Mouse (Mus musculus) right cerebral cortex, postnatal 4 days (tissue): ENCODE measurements around the gene Sdk1.

Experiments used
- DNase-seq: peaks from one replicate; pipeline ENCODE4 v3.0.0-alpha.2; 2022

Gene Sdk1

DNA sequence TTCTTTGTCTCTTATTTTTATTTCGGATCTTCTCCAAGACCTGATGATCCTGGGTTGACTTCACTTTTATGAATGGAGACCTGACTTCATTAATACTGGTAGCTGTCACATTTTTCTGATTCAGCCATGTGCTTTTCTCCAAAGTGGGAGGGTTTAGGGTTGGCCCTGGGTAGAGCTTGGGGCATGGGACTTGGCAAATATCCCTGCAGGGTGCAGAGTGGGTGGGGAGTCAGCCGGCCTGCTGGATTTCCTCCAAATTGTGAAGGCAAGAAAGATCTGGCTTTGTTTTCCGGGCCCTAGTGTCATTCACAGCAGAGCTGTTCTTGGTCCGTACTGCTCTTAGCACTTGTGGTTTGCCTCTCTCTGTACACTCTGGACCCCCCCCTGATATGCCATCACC, 103.1 kb downstream of the Sdk1 start:
- no peak for DNase-seq

DNA sequence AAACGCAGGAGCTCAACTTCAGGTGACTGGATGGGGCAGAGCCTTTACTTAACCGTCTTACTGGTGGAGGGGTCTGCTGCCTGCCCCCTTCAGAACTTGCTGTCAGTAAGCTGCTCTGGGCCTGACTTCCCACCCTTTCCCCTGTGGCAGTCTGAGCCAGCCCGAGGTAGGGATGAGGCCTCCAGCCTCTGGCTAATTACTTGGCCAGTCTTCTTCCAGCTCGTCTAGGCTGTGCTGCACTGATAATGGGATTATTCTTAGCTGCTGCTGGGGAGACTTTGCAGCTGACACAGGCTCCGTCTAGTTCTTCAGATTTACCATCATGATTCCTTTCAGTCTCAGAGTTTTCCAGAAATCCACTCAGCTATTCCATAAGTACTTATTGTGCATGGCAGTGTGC, 104.2 kb downstream of the Sdk1 start:
- DNase-seq, result no peak

DNA sequence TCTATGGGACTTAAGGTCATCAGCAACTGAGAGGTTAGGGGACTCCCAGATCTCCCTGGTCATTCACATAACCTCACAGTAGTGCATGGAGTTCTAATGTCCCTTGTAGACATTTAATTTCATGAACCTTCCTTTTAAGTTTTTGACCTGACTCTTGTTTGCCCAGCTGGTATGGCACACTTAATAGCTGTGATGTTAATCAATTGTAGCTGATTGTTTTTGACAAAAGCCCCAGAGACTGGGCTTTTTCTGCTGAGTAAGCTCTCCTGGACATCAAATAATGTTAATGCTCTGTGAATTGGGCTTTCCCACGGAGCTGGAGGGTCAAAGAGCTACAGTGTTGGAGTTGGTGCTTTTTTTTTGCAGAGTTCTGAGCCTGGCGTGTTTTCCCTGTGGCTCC, 121.4 kb downstream of the Sdk1 start:
- DNase-seq, result no peak

DNA sequence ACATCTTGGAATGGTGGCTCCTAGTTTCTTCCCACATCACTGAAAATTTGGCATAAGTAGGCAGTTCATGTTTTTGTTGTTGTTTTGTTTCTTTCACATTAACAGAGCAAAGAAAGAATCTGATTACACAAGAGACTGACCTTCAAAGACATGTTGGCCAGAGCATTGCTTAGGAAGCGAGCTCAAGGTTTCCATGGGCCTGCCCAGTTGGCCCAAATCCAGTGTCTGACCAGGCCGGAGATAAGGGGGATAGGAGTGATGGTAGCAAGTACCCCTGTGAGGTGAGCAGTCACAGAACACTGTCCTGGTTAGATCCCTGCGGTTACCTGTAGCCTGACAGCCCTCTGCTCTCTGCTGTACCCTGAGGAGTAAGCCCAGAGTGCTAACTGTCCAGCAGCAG, 122.7 kb downstream of the Sdk1 start:
- no peak for DNase-seq

DNA sequence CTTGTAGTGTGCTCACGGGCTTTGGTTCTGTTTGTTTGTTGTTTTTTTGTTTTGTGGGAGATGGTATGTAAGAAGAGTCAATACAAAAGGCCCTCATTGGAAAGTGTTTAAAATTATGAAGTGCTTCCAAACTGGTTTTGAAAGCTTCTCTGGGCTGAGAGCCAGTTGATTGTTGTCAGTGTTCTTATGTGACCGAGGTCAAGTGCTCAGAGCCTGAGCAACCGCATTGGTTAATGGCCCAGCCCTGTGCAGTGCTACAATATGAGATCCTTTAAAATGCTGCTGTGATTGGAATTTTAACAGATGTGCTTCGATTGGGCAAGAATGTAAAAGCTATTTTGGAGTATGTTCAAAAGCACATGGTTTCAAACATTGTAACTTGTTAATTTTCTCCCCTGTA, 127.3 kb downstream of the Sdk1 start:
- no peak for DNase-seq

DNA sequence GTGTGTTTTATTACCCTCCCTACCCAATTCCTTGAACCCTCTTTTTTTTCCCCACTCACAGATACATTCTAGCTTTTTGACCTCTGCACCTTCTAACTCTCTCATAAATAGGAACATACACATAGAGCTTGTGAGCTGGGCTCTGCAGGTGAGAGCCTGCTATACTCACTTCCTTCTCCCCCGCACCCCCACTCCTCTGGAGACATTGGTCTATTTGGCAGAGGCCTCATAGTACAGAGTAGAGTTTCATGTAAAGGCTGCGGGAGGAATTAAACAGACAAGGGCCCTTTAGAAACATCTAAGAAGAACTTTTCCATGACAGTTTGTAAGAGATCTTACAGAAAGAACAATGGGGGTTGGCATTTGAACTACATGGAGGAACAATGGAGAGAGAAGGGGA, 133.5 kb downstream of the Sdk1 start:
- DNase-seq, result no peak

DNA sequence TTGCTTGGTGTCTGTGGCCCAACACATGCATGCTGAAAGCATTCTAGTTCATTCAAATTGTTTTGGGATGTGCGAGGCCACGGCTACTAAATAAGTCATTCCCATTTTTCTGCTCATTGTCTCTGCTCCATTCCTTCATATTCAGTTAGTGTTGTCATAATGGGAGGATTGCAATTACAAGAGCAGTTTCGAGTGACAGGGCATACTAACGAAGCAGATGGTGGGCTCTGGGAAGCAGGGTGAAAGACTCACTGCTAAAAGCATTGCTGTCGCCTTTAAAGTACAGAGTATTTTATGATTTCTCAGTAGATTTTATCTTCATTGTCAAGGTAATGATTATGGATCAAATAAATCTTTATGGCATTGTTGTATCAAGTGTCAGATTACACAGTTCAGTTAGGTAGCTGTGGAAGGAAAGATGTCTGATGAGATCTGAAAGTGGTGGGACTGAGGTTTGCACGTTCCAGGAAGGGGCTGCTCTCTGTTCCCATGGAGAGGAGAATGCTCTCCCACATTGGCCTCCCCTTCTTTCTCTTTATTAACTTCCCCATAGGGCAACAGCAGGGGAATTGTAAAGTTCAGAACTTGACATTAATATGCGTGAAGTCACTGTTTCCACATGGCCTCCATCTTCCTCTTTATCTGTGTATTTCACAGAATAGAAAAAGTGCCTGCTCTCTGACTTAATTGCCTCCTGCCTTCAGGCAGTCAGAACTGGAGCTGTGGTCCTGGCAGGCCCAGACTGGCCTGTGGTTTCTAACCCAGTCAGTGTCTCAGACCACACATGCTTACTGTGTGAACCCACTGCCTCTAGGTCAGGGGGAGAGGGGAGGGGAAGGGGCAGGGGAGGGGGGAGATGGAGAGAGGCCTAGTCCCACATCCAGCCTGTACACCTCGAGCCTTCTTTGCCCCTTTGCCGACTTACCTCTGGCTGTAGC, 138.8 kb downstream of the Sdk1 start:
- DNase-seq, result no peak

DNA sequence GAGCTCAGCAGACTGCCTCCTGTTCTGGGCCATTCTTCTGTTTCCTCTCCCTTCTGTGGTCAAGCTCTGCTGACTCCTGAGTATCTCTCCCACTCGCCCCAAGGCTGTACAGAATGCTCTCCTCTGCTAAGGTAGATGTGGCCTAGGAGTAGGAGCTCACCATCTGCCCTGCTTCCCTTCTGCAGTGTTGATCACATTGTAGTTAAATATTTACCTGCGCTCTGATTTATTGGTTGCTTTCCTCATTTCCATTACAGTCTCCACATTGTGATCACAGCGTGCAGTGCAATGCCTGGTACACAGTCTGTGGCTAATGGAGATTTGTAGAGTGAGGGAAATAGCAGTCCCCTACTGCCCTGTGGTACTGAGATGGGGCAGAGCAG, 139.5 kb downstream of the Sdk1 start:
- DNase-seq, result no peak

DNA sequence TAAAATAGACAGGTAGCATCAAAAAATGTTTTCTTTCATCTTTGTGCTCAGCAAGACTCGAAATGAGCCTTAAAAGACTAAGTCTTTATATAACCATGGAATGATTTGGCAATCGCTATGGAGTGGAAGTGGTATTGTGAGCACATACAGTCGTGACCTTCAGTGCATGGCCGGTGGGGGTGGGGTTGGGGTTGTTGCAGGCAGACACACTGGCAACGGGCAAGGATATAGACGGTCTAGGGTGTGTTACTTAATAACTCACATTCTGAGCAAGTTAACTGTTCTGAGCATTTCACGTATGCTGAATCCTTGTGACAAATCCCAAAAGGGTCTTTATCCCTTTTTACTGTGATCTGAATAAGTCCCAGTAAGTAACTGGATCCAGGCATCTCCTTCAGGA, 140.3 kb downstream of the Sdk1 start:
- no peak for DNase-seq

DNA sequence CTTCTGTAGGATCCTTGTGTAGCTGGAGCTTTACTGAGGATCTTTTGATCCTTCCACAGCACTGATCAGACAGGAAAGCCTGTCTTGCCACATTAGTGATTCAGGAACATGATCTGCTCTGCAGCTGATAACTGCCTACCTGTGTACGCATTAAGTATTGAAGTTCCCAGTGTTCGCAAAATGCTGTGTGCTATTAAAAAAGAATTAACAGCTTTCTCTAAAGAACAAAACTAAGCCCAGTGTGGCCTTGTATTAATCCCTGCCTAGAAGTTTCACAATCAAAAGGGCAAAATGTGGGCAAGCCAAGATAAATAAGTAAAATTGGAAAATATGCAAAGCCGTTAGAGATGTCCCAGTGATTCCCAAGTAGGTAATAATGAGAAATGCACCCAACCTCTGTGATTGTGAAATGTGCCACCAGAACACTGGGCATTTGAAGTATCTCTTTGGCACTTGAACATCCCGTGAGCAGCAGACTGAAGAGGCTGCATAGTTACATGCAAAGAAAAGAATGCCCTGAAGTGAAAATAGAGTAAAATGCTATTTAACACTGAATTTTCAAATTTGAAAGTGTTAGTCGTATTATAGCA, 141.1 kb downstream of the Sdk1 start:
- no peak for DNase-seq

DNA sequence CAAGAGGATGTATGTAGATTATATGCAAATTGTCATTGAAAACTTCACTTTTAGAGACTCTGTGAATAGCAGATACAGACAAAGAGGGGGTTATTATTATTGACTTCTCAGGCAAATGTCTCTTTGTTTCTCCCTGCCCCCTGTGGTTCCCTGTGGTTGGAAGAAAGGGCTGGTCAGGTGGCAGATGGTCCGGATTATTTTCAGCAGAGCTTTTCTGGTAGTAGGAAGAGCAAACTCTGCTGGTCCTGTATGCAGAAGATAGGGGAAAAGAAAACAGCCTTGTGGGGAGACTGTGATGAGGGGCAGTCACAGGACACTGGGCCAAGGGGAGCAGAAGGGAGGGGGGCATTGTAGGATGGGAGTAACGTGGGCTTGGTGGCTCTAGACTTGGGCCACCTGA, 147.2 kb downstream of the Sdk1 start:
- DNase-seq, result no peak

DNA sequence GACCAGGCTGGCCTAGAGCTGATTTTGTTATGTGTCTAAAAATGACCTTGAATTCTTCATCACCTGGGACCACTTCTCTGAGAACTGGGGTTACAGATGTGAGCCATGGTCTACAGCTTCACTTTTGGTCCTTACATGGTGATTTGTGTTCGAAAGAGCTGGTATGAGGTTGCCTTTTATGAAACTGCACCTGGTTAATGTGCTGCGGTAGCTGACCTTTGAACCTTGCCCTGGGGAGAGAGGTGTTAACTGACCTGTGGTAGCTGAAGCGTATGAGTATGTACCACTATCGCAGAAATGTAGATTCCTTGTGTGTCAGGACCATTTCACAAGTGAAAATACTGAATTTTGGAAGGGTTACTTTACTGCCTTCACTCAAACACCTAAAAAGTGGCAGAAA, 149.3 kb downstream of the Sdk1 start:
- DNase-seq, result no peak

DNA sequence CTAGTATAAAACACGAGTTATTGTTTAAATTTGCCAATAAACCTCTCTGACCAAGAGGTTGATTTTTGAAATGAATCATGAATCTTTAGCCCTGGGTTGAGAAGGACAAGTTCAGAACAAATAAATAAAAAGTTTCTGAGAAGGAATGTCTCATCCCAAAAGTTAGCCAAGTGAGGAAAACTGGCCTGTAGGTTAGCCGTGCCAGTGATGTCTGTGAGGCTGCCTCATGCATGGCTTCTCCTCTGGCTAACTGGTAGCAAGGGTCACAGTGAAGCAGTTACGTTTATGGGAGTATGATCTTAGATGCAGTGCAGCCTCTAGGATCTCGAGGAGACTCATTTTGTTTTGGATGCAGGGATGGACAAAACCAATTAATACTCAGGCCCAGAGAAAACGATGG, 149.9 kb downstream of the Sdk1 start:
- DNase-seq, result no peak

DNA sequence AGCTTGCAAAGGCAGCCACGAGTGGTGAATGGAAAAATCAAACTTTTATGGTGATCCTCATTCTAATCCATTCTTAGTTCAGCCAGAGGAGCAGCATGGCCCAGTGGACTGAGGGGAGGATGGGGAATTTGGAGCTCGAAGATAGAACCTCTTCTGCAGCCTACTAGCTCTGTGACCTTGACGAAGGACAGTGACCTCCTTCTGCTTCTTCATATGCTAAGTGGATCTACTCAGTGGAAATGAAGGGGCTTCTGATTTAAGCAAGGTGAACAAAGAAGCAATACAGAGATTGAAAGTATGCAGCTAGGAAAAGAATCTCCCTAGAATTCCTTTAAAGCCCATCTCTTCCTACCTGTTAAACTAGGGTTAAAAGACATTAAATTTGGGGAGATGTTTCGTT, 152.6 kb downstream of the Sdk1 start:
- no peak for DNase-seq

DNA sequence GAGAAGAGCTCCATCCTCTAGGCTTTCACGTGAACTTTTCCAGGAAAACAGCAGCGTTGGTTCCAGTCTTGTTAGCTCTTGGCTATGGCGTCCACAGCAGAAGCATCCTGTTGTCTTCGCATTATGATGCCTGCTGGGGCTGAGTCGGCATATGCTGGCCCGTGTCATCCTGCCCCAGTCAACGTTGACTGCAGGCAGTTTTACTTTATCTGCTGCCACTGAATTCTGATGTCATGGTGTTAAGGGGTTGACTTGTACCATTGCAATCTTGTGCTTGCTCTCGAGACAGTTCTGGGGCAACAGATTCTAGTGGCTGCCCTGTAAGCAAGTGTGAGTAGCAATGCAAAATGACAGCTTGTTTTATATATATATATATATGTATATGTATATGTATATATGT, 153.3 kb downstream of the Sdk1 start:
- DNase-seq, result no peak

DNA sequence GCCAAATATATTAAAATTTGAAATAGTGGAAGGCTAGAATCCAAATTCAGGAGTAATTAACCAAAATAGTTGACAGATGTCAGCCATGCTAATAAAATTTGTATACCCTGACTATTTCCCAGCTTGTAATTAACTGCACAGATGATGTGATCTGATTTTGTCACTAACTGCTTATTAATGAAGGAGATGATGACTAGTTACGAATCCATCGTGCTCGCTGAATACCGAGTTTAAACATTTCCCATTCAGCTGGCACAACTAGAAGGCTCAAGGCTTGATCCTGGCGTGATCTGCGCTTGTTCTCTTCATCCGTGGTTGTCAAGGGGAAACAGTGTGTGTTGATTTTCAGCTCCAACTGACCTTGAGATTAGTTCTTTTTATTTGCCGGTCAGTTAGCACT, 162.5 kb downstream of the Sdk1 start:
- no peak for DNase-seq

DNA sequence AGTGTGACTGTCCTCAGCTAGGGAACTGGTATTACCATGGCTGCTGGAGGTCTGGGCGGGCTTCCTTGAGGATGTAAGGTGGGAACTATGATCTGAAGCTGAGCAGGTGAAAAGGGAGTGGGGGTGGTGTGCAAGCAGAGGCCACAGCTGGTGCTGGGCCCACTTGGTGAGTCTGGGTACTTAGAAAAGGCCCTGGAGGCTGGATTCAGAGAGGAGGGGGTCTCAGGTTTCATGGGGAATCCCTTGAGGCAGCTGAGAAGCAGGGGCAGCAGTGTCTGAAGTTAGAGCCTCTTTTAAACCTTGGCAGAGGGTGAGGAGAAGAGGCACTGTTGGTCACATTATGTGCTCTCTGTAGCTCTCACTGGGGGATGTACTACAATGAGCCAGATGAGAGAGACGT, 163.4 kb downstream of the Sdk1 start:
- no peak for DNase-seq

DNA sequence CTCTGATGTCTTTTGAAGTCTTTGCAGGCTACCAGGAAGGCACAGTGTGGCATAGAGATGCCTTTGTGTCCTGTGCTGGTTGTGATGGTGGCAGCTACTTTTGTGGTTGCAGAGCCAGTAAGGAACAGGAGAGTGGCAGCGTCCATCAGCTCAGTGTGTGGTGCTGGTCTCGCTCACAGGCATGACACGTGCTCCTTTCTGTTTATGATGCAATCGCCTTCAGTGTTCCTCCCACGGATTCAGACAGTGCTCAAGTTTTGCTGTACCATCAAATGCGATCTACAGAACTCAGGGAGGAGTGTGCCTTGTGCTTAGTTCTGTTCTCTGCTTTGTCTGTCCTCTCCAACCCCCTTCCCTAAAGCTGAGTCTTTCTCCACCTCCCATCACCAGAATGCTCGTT, 165.6 kb downstream of the Sdk1 start:
- DNase-seq, result no peak

DNA sequence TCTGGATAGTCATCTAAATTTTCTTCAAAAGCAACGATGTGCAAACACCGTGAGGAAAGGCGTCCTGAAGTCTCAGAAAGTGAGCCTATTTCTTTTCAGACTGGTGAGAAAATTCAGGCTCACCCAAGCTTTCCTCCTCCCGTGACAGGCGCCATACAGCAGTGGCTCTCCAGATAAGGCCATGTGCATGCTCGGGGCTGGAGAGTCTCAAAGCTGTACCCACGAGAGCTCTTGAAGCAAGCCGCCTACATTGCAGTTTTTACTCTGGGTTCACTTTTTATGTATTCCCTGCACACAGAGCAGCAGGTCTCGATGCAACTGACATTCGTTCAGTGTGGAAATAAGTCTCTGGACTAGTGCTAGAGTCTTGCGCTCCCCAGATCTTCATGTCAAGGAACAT, 171.7 kb downstream of the Sdk1 start:
- no peak for DNase-seq

DNA sequence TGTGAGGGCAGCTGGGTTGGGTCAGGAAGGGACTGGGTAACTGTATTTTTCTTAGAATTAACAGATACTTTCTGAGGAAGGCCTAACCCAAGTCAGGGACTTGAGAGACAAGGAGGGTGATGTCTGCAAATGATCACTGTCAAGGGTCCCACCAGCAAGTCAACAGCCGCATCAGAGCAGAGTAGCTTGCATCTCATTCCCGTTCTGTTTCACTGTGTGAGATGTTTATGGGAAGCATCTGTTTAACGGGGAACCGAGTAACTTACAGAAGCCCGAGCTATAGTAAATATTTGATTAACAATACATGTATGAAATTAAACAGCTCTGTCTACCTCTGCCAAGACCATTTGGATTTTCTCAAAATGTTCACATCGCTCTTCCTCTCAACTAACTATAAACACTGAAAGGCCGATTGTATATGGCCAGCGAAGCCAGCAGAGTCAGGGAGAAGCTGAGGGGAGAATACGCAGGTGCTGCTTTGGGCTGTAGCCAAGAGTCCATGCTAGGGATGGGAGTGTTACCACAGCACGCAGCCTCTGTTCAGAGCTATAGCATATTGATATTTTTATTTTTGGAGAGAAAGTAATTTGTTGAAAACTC, 174.5 kb downstream of the Sdk1 start:
- no peak for DNase-seq

DNA sequence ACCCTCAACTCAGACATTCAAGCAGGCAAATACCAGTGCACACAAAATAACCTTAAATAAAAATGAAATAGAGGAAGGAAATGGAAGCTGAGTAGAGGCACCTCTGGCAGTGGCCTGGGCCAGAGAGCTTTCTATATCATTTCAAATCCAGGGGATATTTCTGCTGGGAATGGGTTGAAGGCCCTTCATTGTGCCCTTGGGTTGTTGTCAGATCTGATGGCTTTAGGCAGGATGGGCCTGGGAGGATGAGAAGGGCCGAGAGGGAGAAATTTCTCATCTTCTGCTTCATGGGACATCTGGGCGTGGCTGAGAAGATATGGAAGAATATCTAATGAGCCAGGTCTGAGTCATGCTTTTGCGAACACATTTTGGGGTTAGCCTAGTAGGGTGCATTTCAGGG, 186.8 kb downstream of the Sdk1 start:
- DNase-seq, result no peak

DNA sequence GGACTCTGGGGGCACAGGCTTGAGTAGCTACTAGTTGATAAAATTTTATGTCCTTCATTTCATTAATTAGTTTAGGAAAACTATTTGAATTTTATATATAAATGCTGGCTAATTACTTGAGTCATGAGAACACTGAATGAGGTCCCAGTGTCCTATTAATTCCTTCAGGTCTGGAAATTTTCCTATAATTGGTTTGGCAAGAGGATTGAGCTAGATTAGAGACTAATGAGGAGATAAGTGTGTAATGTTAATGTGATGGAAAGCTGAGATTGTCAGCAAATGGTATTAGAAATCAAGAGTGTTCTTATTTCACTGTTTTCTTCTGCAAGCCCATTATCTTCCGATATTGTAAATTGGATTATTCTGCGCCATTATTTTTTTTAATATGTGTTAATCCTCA, 192.0 kb downstream of the Sdk1 start:
- DNase-seq, result no peak

DNA sequence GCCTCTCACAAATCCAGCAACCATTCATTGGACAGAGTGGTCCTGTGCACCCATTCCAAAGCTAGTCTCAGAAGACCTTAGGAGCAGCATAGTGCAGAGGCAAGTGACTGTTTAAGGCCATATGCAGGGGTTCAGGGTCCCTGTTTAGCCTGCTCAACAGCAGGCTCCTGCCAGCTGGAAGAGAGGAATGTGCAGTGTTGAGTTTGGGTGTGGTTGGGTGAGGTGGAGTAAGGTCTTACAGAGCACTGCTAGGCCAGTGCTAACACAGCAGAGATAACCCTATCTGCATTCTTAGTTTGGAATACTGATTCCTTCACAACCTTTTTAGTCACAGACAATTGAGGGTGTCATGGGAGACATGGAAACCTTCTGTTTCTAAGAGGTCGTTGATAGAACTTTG, 206.0 kb downstream of the Sdk1 start:
- DNase-seq, result no peak

DNA sequence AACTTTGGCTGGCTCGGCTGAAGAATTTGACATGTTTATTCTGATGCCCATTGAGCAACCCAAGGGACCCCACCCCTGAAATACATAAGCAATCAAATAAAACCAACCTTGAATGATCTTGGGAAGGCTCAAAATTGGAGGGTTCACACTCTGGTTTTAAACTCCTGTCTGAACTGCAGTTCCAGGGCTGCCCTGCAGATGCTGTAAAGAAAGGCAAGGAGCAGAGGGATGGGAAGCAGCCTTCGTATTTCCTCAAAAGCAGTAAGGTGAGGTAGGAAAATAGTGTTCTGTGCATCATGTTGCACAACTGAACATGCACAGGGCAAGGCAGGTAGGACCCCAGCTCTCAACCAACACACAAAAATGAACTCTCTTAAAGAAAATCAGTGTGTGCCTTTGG, 222.1 kb downstream of the Sdk1 start:
- DNase-seq, result no peak

DNA sequence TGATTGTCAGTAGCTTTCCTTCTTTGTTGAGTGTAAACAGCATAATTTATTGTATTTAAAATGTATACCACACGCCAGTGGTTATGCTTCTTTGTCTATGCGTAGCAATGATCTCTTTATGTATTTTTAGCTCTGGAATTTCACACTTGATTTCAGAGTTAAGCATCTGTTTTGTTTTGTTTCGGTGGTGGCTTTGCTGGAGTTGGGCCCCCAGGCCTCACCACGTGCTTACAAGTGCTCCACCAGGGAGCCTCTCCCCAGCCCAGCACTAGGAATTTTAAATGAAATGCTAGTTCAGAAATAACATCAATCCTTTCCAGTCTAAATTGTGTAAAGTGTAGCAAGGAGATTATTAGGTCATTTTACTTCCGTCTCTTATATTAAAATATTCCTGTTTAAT, 227.5 kb downstream of the Sdk1 start:
- DNase-seq, result no peak
